Mouse (Mus musculus) lung, embryonic 14.5 days (tissue): ENCODE results near the gene Thsd4. TPM values are rescaled to one million over a fixed set of nuclear protein-coding genes. Genes with fewer than 3 reads are reported as not detected.

Experiments
- ATAC-seq: fragments of 200-750 bp; cut with Nextera tagmentation; 2 replicates; pipeline ENCODE4 v1.8.0; 2017; ENCODE audit warnings: mild to moderate bottlenecking, moderate TSS enrichment, moderate library complexity; ENCODE audit not compliant: insufficient read depth
- DNase-seq: peaks from one replicate; pipeline ENCODE4 v3.0.0-alpha.2; 2015
- H3K27ac ChIP-seq: fragments of 300-500 bp; sonication (generic); 2 replicates; pipeline ENCODE4 v1.5.1; 2014; ENCODE audit warnings: low read depth, mild to moderate bottlenecking, moderate library complexity
- H3K27me3 ChIP-seq: fragments of 300-500 bp; sonication (generic); 2 replicates; pipeline ENCODE4 v1.6.1; 2014; ENCODE audit warnings: low read length, control low read depth; ENCODE audit not compliant: insufficient read depth
- H3K36me3 ChIP-seq: fragments of 300-500 bp; sonication (generic); 2 replicates; pipeline ENCODE4 v1.6.1; 2014; ENCODE audit warnings: control low read depth; ENCODE audit not compliant: insufficient read depth
- H3K4me1 ChIP-seq: fragments of 300-500 bp; sonication (generic); 2 replicates; pipeline ENCODE4 v1.6.1; 2014; ENCODE audit warnings: antibody characterized with exemption, control low read depth; ENCODE audit not compliant: insufficient read depth
- H3K4me2 ChIP-seq: fragments of 300-500 bp; sonication (generic); 2 replicates; pipeline ENCODE4 v1.6.1; 2014; ENCODE audit warnings: mild to moderate bottlenecking
- H3K4me3 ChIP-seq: fragments of 300-500 bp; sonication (generic); 2 replicates; pipeline ENCODE4 v1.5.1; 2014; ENCODE audit warnings: low read depth, low read length
- H3K9ac ChIP-seq: fragments of 300-500 bp; sonication (generic); 2 replicates; pipeline ENCODE4 v1.6.1; 2014
- H3K9me3 ChIP-seq: fragments of 300-500 bp; sonication (generic); 2 replicates; pipeline ENCODE4 v1.6.1; 2016; ENCODE audit warnings: low read depth, low read length, control low read depth
- CTCF ChIP-seq: IDR thresholded peaks from 2 replicates; pipeline ENCODE4 v1.5.1; 2016; ENCODE audit warnings: antibody characterized with exemption, low read depth
- WGBS: fragments of 180-500 bp; shearing (Covaris S2); extraction: QIAGEN DNeasy Blood & Tissue Kit; methylation state at CpG from one replicate; pipeline ENCODE4 v1.1.7; 2014; 5-methylcytosine and 5-hydroxymethylcytosine counted together
- polyA plus RNA-seq: library from polyadenylated mRNA; unstranded; fragments of >200 nt; fragmentation: Nextera tagmentation; extraction: Ambion mirVana; gene quantifications from 2 replicates; pipeline ENCODE4 v1.2.1, GENCODE M21; 2014

The Thsd4 gene
- polyA plus RNA-seq, 1 experiment from 2014 or later = 18.5 TPM

DNA sequence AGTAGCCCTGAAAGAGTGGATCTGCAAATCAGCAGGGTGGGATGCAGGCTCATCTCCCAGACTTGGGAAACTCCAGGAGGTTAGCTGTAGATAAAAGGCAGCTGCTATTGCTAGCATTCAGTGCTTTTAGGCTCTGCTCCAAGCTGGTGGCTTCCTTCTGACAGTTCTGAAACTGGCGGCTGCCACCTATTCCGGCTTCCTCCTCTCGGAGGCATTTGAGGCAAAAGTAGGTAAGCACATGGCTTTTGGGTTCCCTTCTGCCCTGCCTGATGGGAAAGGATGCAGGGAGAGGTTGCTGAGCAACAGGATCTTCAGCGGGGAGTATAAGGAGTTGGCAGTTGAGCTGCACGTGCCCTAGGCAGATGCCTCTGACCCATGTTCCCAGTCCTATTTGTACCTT is 65.2 kb downstream of the Thsd4 start:
- no peak overlapping the region for H3K27ac ChIP-seq

DNA sequence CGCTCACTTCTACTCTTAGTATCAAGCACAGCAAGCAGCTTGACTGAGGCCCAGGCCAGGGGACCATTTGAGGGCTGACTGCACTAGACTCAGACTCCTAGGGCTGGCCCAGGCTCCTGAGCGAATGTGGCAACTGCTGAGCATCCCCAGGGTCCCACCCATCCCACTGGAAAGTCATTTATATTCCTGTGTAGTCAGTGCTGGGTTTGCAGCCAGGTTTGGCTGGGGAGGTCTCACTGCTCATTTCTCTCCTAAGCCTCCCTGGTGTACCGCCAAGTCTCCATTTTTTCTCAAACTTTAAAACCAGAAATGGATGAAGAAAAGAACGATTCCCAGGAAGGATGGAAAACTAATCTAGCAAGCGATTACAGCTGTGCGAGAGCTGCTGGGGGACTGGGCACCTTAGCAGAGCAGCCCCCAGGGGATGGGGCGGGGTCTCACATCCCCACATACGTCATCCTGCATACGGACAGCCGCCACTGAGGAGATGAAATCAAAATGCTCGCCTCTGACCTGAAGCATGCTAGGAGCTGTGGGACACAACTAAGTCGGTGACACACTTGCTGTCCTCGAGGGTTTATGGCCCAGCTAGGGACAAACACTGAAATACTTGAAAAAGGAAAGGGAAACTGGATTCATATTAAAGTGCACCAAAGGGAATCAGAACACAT is 67.3 kb downstream of the Thsd4 start:
- DNase-seq (peak; percentile 57), ATAC-seq (no peak)
- Histone ChIP-seq H3K36me3 (no peaks in the 10 kb centered on the region), H3K4me1 (no peaks in the 10 kb centered on the region; the same call in 1 of the 2 replicates), H3K4me2 (no peak overlapping the region), H3K4me3 (no peak overlapping the region), H3K9me3 (no peaks in the 10 kb centered on the region), H3K9ac (no peak overlapping the region), H3K27me3 (no peaks in the 10 kb centered on the region), H3K27ac (no peak overlapping the region)
- no peak for TF ChIP-seq CTCF
- WGBS = 67% methylated on average over 13 of the region's 13 CpGs

More for the DNA sequence above, 65.2 kb downstream of the Thsd4 start:
- H3K4me3 ChIP-seq = no peak overlapping the region
- no peaks in the 10 kb centered on the region for H3K27me3 ChIP-seq
- no peak for TF ChIP-seq CTCF
- no peaks in the 10 kb centered on the region for H3K9me3 ChIP-seq
- WGBS = 44% methylated on average over 5 of the region's 5 CpGs
- DNase-seq = peak; percentile 61
- H3K9ac ChIP-seq = no peak overlapping the region
- no peaks in the 10 kb centered on the region; the same call in 1 of the 2 replicates for H3K4me1 ChIP-seq
- no peak overlapping the region for H3K4me2 ChIP-seq
- no peak for ATAC-seq
- no peaks in the 10 kb centered on the region for H3K36me3 ChIP-seq

DNA sequence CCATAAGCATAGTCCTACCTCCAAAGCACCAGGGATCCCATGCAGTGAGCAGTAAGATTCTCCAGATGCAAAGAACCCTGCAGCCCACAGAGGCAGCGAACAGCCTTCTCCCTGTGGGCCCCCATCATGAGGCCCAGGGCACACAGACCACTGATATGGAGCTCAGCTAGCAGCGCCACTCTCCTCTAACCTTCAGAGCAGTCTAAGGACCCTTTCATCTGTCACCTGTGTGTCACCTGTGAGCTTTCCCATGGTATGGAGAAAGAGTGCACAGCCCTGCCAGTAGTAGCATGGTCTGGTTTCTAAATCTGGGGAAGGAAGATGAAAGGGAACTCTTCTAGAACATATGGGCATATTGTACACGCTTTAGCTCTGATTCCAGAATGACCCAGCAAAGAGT is 72.3 kb downstream of the Thsd4 start:
- Histone ChIP-seq H3K4me2 (no peak overlapping the region), H3K4me3 (no peak overlapping the region), H3K27me3 (no peaks in the 10 kb centered on the region), H3K4me1 (peaks cover 18% of the 10 kb centered on the region), H3K9me3 (no peaks in the 10 kb centered on the region), H3K27ac (no peak overlapping the region), H3K9ac (no peak overlapping the region), H3K36me3 (no peaks in the 10 kb centered on the region)
- DNase-seq (no peak), ATAC-seq (no peak)
- WGBS = 76% methylated on average over 3 of the region's 3 CpGs
- no peak for TF ChIP-seq CTCF

DNA sequence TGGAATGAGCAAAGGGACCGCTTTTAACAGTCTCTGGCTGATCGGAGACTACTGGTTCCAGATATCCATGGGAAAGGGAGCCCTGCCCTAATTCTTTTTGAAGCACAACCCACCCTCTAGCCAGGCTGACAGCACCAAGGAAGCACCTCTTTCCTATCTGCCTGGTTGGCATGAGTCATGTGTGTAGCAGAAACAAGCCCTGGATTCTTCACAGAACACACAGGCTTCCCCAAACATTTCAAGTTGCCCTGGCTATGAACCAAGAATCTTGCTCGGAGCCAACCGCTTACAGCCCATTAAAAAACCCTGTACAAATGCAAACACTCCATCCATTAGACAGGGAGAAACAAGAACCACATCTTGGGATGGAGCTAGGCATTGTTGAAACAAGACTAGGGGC is 76.0 kb downstream of the Thsd4 start:
- H3K4me3 ChIP-seq = no peak overlapping the region
- no peaks in the 10 kb centered on the region for H3K9me3 ChIP-seq
- WGBS = 28% methylated on average over 4 of the region's 4 CpGs
- peaks cover 18% of the 10 kb centered on the region for H3K4me1 ChIP-seq
- ATAC-seq (peak; percentile 66), DNase-seq (peak; percentile 91)
- no peaks in the 10 kb centered on the region for H3K36me3 ChIP-seq
- no peaks in the 10 kb centered on the region for H3K27me3 ChIP-seq
- peak overlapping the region; percentile 81 for H3K27ac ChIP-seq
- TF ChIP-seq CTCF = no peak
- H3K9ac ChIP-seq = no peak overlapping the region
- H3K4me2 ChIP-seq = peak overlapping the region; percentile 30

DNA sequence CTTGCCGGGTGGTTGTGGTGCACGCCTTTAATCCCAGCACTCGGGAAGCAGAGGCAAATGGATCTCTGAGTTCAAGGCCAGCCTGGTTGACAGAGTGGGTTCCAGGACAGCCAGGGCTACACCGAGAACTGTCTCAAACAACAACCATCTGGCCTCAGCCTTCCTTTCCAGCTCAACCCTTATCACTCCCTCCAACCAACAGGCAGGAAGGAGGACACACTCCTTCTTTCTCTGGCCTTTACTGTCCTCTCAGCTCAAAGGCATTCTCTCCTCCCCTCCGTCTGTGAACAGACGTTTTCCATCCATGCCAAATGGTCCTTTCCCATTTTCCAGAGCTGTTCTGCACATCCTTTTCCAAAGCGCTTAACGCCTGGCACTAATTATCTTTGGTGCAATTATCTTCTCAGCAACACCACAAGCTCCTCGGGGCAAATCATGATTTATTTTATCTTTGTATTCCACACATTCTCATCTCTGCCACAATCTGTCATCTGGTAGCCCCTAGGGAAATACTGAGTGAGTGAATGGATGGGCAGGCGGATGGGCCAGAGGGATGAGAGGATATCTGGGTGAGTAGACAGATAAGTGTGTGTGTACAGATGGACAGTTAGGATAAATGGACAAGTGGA is 80.5 kb downstream of the Thsd4 start:
- Histone ChIP-seq H3K36me3 (no peaks in the 10 kb centered on the region), H3K4me2 (no peak overlapping the region), H3K27ac (no peak overlapping the region), H3K9ac (no peak overlapping the region), H3K27me3 (no peaks in the 10 kb centered on the region), H3K9me3 (no peaks in the 10 kb centered on the region), H3K4me3 (no peak overlapping the region), H3K4me1 (peaks cover 13% of the 10 kb centered on the region)
- WGBS = 49% methylated on average over 10 of the region's 10 CpGs
- TF ChIP-seq CTCF = no peak
- ATAC-seq = peak; percentile 57; the same call in 1 of the 2 replicates
- peak; percentile 65 for DNase-seq

GRCm38 (mm10) chr9:60440506-60440905 is 81.3 kb downstream of the Thsd4 start:
- H3K9me3 ChIP-seq = no peaks in the 10 kb centered on the region
- 59% methylated on average over 8 of the region's 8 CpGs for WGBS
- peaks cover 9% of the 10 kb centered on the region for H3K4me1 ChIP-seq
- no peak for ATAC-seq
- no peak for TF ChIP-seq CTCF
- H3K27ac ChIP-seq = peak overlapping the region; percentile 26; the same call in 1 of the 2 replicates
- no peaks in the 10 kb centered on the region for H3K36me3 ChIP-seq
- H3K27me3 ChIP-seq = no peaks in the 10 kb centered on the region
- no peak overlapping the region for H3K9ac ChIP-seq
- DNase-seq = no peak
- H3K4me2 ChIP-seq = no peak overlapping the region
- no peak overlapping the region for H3K4me3 ChIP-seq

DNA sequence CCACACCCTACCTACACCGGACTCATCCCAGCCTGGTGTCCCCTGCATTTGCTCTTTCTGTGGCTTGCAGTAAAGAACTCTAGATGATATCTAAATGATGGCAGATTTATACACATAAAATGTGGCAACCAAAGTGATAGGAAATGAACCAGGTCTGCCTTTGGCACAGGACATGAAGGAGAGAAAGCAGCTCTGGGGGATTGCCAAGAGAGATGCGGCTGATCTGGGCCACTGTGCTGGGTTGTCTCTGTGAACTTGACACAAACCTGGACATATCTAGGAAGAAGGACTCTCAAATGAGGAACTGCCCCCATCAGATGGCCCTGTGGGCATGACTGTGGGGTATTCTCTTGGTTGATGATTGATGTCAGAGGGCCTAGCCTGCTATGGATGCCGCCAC is 85.6 kb downstream of the Thsd4 start:
- no peak overlapping the region for H3K4me3 ChIP-seq
- no peaks in the 10 kb centered on the region for H3K9me3 ChIP-seq
- H3K36me3 ChIP-seq = no peaks in the 10 kb centered on the region
- TF ChIP-seq CTCF = no peak
- ATAC-seq (no peak), DNase-seq (no peak)
- no peak overlapping the region for H3K9ac ChIP-seq
- no peaks in the 10 kb centered on the region for H3K4me1 ChIP-seq
- WGBS = 87% methylated on average over 3 of the region's 3 CpGs
- no peak overlapping the region for H3K4me2 ChIP-seq
- H3K27me3 ChIP-seq = no peaks in the 10 kb centered on the region
- H3K27ac ChIP-seq = no peak overlapping the region
